Mouse (Mus musculus) limb, embryonic 14.5 days (tissue): Measurements from ENCODE around the gene Wnt10b. TPM values are rescaled to one million over a fixed set of nuclear protein-coding genes. Genes with fewer than 3 reads are reported as not detected.

ENCODE experiments used
- ATAC-seq: fragments of 200-750 bp; cut with Nextera tagmentation; 2 replicates; pipeline ENCODE4 v1.8.0; 2017; ENCODE audit warnings: low read depth, moderate number of reproducible peaks, moderate TSS enrichment; ENCODE audit not compliant: low FRiP score
- DNase-seq: peaks from one replicate; pipeline ENCODE4 v3.0.0-alpha.2; 2015; ENCODE audit warnings: low spot score
- H3K27ac ChIP-seq: fragments of 300-500 bp; sonication (generic); replicated peaks from 2 replicates; pipeline ENCODE4 v1.5.1; 2014; ENCODE audit warnings: low read depth, mild to moderate bottlenecking, low read length, moderate library complexity, mixed read lengths
- H3K27me3 ChIP-seq: fragments of 300-500 bp; sonication (generic); 2 replicates; pipeline ENCODE4 v1.6.1; 2014; ENCODE audit warnings: low read length, mixed read lengths; ENCODE audit not compliant: control insufficient read depth, insufficient read depth
- H3K36me3 ChIP-seq: fragments of 300-500 bp; sonication (generic); 2 replicates; pipeline ENCODE4 v1.6.1; 2014; ENCODE audit warnings: mild to moderate bottlenecking, low read length, moderate library complexity, mixed read lengths; ENCODE audit not compliant: control insufficient read depth, insufficient read depth
- H3K4me1 ChIP-seq: fragments of 300-500 bp; sonication (generic); 2 replicates; pipeline ENCODE4 v1.6.1; 2014; ENCODE audit warnings: antibody characterized with exemption, low read length, mixed read lengths; ENCODE audit not compliant: control insufficient read depth, insufficient read depth
- H3K4me2 ChIP-seq: fragments of 300-500 bp; sonication (generic); replicated peaks from 2 replicates; pipeline ENCODE4 v1.6.1; 2014; ENCODE audit warnings: low read depth, mild to moderate bottlenecking, low read length, moderate library complexity; ENCODE audit not compliant: severe bottlenecking
- H3K4me3 ChIP-seq: fragments of 300-500 bp; sonication (generic); replicated peaks from 2 replicates; pipeline ENCODE4 v1.5.1; 2014; ENCODE audit warnings: low read length
- H3K9ac ChIP-seq: fragments of 300-500 bp; sonication (generic); 2 replicates; pipeline ENCODE4 v1.6.1; 2014; ENCODE audit warnings: mild to moderate bottlenecking, low read depth, low read length, moderate library complexity; ENCODE audit not compliant: severe bottlenecking
- H3K9me3 ChIP-seq: fragments of 300-500 bp; sonication (generic); 2 replicates; pipeline ENCODE4 v1.6.1; 2016; ENCODE audit warnings: low read length; ENCODE audit not compliant: control insufficient read depth
- POLR2A ChIP-seq: fragments of 200-500 bp; IDR thresholded peaks from 2 replicates; pipeline ENCODE4 v1.8.0; 2012; ENCODE audit warnings: inconsistent platforms, mild to moderate bottlenecking, moderate library complexity, borderline replicate concordance; ENCODE audit not compliant: insufficient read depth, insufficient read length; ENCODE audit errors: extremely low read depth
- WGBS: fragments of 180-500 bp; shearing (Covaris S2); extraction: QIAGEN DNeasy Blood & Tissue Kit; methylation state at CpG from one replicate; pipeline ENCODE4 v1.1.7; 2014; 5-methylcytosine and 5-hydroxymethylcytosine counted together
- polyA plus RNA-seq, 2 experiments: library from polyadenylated mRNA; depleted of rRNA in 1 of 2; stranded (reverse) in 1 of 2; unstranded in 1 of 2; fragments of >200 nt; fragmentation: Nextera tagmentation in 1 of 2; extraction: Ambion mirVana in 1 of 2; gene quantifications; 2 replicates each; pipeline versions ENCODE4 v1.2.1 to v1.2.3; 2012 to 2014

Gene Wnt10b
- polyA plus RNA-seq, 2 experiments, result 6.3 to 14.9 TPM

DNA sequence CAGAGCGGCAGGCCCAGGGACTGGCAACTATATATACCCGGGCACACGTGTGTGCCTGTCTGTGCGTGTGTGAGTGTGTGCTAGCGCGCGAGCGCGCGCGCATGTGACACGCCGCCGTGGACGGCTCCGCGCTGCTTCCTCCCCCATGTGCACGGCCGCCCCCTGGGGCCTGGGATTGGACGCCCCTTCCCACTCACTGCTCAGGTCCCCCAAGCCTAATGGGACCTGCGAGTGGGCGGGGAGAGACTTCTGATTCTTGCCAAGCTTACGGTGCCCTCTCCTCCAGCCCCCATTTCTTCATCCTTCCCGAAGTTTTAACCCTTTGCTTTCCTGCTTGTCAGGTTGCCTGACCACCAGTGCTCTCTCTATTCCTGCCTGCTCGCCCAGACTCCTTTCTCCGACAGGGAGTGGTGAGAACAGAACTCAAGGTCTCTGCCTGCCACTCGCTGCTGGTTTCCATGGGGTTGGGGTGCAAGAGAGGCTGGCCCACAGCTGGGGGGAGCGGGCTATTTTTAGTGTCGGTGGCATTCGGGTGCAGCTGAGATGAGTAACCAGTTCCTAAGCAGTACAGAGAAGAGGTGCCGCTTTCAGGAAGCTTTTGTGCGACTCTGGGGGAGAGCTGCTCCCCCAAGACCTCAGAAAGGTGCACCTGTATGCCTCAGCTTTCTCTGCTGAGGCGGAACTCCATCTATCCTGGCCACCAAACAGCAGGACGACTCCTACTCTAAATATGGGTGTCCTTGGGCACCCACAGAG, 30.1 kb upstream of the Wnt10b start:
- Histone ChIP-seq H3K4me2 (peak overlapping the region; percentile 88), H3K4me1 (peaks cover 21% of the 10 kb centered on the region), H3K27ac (no peak overlapping the region), H3K9me3 (no peaks in the 10 kb centered on the region), H3K36me3 (peaks cover 12% of the 10 kb centered on the region), H3K9ac (peak overlapping the region; percentile 36; the same call in 1 of the 2 replicates), H3K4me3 (peak overlapping the region; percentile 42), H3K27me3 (peaks cover 76% of the 10 kb centered on the region)
- ATAC-seq (no peak; the same call in 1 of the 2 replicates), DNase-seq (no peak)
- WGBS, result 0% methylated on average over 17 of the region's 34 CpGs
- TF ChIP-seq POLR2A, result no peak

DNA sequence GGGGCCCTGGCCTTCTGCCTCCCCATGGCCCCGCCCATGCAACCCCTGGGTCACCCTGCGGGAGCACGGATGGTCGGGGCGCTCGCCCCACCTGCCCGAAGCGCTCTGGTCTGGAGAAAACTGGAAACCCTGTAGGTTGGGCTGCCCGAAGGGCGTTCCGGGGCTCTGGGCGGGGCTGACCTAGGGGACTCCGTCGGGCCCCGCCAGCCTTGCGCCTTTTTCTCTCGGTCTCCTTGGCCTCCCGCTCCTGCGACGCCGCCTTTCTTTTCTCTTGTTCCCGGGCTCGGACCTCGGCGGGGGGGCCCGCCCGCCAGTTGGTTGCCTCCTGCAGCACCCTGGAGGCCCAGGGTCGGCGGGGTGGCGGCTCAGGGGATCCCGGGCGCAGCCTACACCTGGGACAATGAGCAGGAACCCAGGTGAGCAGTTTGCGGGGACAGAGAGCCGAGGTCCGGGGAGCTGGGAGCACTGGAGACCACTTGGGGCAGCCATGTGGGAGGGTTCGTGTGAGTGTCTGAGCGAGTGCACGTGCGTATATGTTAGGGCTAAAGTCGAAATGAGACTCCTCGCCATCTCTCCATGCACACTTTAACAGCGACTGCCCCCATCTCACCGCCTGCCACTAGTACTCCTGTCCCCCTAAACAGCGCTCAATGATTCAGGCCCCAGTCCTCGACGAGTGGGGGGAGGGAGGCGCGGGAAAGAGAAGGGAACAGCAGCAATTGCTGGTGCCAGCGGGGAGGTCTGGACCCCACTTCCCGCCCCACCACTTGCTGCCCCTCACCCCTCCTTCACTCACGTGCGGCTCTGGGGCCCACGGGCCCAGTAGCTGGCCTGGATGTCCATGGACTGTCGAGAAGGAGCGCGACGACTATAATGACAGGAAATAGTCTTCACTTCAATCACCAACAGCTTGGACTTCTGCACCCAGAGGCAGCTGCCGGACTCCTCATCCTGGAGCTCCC, 29.1 kb upstream of the Wnt10b start:
- peak overlapping the region; percentile 36; the same call in 1 of the 2 replicates for H3K9ac ChIP-seq
- no peaks in the 10 kb centered on the region for H3K9me3 ChIP-seq
- WGBS, result under 1% methylated on average over 35 of the region's 58 CpGs
- 0 out of 2 replicates have a peak, but pooled peaks cover 7% of the 10 kb centered on the region for H3K36me3 ChIP-seq
- peaks cover 21% of the 10 kb centered on the region for H3K4me1 ChIP-seq
- DNase-seq (no peak), ATAC-seq (no peak)
- H3K4me3 ChIP-seq, result peak overlapping the region; percentile 42
- H3K27ac ChIP-seq, result no peak overlapping the region
- TF ChIP-seq POLR2A, result no peak
- H3K27me3 ChIP-seq, result peaks cover 85% of the 10 kb centered on the region
- H3K4me2 ChIP-seq, result peak overlapping the region; percentile 88

DNA sequence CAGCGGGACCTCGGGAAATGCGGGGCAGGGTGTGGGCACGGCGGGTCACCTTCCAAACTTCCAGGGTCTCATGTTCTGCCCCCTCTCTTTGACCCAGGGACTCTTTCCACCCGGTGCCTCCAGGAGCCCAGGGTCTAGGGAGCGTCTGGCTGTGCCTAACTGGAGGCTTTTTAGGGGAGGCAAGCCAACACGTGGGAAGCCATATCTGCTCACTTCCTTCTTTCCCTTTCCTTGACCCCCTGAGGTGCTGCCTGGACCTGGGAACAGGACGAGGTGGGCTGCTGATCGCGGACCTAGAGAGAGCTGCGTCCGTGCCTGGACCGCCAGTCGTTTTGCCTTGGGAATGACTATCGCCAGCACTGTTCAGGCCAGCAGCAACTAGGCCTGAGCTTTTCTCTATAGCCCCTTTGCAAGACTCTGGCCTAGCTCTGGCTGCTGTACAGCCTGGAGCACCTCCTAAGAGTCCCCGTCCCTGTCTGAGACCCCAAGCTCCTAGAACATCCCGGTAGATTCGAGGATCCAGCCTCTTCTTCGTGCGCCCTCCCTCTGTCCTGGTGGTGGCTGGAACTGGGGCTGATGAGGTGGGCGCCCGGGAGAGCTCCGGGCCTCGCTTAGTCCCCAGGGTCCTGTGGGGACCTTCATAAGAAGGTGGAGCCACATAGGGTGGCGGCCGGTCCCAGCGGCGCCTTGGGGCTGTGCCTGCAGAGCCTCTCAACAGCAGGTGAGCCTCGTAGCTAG, 28.3 kb upstream of the Wnt10b start:
- no peaks in the 10 kb centered on the region for H3K9me3 ChIP-seq
- peak overlapping the region; percentile 48 for H3K4me3 ChIP-seq
- no peak for ATAC-seq
- 6% methylated on average over 29 of the region's 30 CpGs for WGBS
- H3K27ac ChIP-seq, result no peak overlapping the region
- DNase-seq, result no peak
- peaks cover 21% of the 10 kb centered on the region for H3K4me1 ChIP-seq
- TF ChIP-seq POLR2A, result no peak
- no peak overlapping the region for H3K9ac ChIP-seq
- H3K4me2 ChIP-seq, result peak overlapping the region; percentile 88
- H3K27me3 ChIP-seq, result peaks cover 91% of the 10 kb centered on the region
- 0 out of 2 replicates have a peak, but pooled peaks cover 7% of the 10 kb centered on the region for H3K36me3 ChIP-seq

DNA sequence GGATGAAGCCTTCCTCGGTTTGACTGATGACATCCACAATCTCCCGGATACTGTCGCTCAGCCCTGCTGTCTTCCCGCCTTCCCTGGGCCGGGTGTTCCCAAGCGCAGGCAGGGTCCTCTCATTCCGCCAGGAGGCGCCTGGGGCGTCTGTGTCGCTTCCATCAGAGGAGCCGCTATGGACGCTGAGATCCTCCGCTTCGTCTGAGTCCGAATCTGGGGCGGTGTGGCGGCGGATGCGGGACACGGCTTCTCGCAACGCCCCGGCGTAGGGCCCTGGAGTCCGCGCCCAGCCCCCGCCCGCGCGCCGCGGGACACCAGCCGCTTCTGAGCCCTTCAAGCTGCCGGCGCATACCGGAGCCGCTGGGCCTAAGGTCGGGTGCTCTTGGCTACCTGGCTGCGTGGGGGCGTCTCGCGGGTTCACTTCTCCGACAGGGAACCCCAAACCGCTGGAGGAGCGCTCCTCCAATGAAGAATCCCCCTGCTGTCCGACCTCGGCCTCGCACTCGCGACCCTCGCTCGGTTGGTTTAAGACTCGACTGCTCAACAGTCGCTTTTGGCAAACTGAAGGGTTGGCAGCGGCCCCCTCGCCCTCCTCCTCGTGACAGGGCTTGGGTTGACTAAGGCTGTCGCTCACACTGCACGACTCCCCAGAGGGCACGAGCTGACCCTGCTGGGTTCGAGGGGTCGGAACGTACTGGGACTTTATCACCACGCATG, 27.5 kb upstream of the Wnt10b start:
- no peak for TF ChIP-seq POLR2A
- no peak overlapping the region for H3K27ac ChIP-seq
- peak; percentile 49 for DNase-seq
- H3K9me3 ChIP-seq, result no peaks in the 10 kb centered on the region
- WGBS, result 1% methylated on average over 62 of the region's 64 CpGs
- H3K4me1 ChIP-seq, result peaks cover 21% of the 10 kb centered on the region
- peak overlapping the region; percentile 70 for H3K4me2 ChIP-seq
- no peaks in the 10 kb centered on the region for H3K36me3 ChIP-seq
- H3K9ac ChIP-seq, result peak overlapping the region; percentile 52; the same call in 1 of the 2 replicates
- H3K4me3 ChIP-seq, result peak overlapping the region; percentile 48
- no peak for ATAC-seq
- H3K27me3 ChIP-seq, result peaks cover 95% of the 10 kb centered on the region
